Mouse (Mus musculus) splenic B cell, adult 2 months (primary cell): ENCODE results near the gene Zyg11b.

Source experiments
- DNase-seq: peaks from one replicate; pipeline ENCODE4 v3.0.0-alpha.2; 2011; ENCODE audit warnings: low read depth, low spot score
- H3K27me3 ChIP-seq: 2 replicates; pipeline ENCODE4 v1.6.1; 2012; ENCODE audit warnings: mild to moderate bottlenecking, low read length, moderate library complexity, mixed read lengths; ENCODE audit not compliant: control insufficient read depth, poor library complexity, insufficient read depth, severe bottlenecking
- H3K36me3 ChIP-seq: 2 replicates; pipeline ENCODE4 v1.6.1; 2012; ENCODE audit warnings: mild to moderate bottlenecking, low read length, moderate library complexity, mixed read lengths; ENCODE audit not compliant: control insufficient read depth, poor library complexity, insufficient read depth, severe bottlenecking

Zyg11b gene

DNA sequence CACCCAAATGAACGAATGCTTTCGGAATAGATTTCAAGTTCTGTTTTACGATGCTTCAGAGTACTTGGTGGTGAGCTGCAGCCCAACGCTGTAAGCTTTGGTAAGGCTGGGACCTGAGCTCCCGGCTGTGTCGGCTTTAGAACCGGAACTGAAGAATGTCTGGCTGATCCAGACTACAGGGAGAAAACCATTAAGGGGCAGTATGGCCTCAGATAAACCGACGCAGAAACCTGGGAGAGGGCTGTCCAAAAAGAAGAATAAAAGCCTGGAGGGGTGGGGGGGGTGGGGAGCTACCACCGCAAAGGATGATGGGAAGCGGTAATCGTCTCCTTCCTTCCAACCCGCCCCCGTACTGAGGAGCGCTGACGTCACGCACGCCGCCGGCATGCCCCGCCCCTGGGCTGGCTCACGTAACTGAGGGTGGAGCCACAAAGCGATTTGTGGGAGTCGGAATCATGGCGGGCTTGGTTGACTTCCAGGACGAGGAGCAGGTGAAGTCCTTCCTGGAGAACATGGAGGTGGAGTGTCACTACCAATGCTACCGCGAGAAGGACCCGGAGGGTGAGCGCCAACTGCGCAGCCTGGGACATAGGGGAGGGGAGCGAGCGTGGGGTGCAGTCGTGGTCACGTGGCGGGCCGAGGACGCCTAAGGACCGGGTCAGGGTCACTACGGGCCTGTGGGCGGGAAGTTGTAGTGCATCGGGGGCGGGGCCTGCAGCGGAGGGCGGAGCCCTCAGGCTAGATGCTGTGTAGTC, 27.0 kb upstream of the Zyg11b start, which contains the start of gene Coa7:
TSS of gene Coa7 (plus strand) at position 411 of the 755 bp plus-strand sequence.
- peak; percentile 98 for DNase-seq
- no peaks in the 10 kb centered on the region for H3K27me3 ChIP-seq
- peaks cover 2% of the 10 kb centered on the region; the same call in 1 of the 2 replicates for H3K36me3 ChIP-seq

DNA sequence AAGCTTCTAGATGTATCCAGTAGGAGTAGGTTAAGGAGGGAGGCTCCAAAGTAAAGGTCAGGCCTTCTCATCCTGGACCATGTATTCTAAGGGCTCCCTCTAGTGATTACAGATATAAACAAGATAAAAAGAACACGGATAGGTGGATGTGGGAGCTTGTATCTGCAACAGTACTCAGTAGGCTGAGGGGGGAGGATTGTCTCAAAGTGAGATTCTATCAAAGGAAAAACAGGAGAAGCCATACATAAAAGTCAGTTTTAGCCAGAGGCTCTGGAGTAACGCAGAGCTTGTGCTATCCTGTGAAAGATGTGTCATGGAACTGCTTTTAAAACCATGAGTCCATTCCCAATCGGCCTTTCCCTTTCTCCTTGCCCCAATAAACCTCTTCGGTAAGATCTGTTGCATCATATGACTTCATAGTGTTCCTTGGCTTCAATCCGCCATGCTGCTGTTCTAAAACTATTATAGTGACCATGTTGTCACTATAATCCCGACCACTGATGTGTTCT, 26.2 kb upstream of the Zyg11b start:
- no peaks in the 10 kb centered on the region for H3K36me3 ChIP-seq
- H3K27me3 ChIP-seq: no peaks in the 10 kb centered on the region
- DNase-seq: peak; percentile 73

DNA sequence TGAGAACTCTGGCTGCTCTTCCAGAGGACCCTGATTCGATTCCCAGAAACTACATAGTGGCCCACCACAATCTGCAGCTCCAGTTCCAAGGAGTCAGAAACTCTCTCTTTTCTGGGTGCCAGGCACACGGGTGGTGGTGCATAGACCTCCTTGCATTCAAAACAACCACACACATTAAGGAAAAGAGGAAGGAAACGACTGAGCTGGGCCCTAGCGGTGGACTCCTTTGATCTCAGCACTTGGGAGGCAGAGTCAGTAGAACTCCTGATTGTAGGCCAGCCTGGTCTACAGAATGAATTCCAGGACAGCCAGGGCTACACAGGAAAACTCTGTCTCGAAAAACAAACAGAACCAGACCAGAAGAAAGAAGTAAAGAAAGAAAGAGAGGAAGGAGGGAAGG, 22.7 kb upstream of the Zyg11b start:
- H3K27me3 ChIP-seq: no peaks in the 10 kb centered on the region
- DNase-seq: peak; percentile 55
- H3K36me3 ChIP-seq: no peaks in the 10 kb centered on the region

DNA sequence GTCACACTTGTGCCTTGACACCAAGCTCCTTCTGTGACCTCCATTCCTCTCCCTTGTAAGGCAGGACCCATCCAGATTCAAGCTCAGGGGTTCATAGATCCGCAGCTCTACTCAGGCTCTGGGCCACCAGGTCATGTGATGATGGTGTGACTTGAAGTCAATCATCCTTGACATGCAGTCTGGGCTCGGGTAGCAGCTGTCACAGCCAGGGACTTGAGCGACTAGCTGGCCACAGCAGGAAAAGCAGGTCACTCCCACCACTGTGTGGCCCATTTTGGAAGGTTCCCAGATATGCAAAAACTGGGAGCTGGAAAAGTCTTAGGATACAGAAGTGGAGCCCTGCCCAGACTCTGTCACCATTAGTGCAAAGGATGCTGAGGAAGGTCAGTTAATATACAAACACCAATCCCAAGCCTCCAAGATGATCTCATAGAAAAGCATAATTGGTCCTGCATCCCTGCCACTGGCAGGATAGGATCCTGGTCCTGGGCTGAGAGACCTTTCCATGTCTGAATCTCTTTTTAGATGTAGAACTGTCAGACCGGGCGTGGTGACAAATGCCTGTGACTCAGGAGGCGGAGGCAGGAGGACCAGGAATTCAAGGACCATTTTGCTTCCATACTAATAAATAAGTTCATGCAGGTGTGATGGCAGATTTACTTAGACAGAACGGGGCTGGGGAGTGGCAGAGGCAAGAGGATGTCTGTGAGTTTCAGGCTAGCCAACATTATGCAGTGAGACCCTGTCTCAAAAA, 19.9 kb upstream of the Zyg11b start:
- DNase-seq: peak; percentile 86
- no peaks in the 10 kb centered on the region for H3K27me3 ChIP-seq
- no peaks in the 10 kb centered on the region for H3K36me3 ChIP-seq

DNA sequence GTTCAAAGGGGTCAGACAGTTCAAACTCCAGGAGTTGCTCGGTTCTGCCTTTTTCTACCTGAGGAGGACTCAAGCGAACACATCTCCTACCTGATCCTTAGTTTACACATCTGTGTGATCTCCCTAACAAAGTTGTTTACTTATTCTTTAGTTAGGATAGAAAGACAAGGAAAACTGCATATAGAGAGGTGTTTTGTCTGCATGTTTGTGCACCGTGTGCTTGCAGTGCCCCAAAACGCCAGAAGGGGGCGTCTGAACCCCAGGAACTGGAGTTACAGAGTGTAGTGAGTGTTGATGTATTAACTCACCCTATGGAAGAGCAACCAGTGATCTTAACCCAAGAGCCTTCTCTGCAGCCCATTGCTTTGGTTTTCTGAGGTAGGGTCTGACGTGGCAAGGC, 18.9 kb upstream of the Zyg11b start:
- no peaks in the 10 kb centered on the region for H3K27me3 ChIP-seq
- H3K36me3 ChIP-seq: no peaks in the 10 kb centered on the region
- DNase-seq: peak; percentile 64

DNA sequence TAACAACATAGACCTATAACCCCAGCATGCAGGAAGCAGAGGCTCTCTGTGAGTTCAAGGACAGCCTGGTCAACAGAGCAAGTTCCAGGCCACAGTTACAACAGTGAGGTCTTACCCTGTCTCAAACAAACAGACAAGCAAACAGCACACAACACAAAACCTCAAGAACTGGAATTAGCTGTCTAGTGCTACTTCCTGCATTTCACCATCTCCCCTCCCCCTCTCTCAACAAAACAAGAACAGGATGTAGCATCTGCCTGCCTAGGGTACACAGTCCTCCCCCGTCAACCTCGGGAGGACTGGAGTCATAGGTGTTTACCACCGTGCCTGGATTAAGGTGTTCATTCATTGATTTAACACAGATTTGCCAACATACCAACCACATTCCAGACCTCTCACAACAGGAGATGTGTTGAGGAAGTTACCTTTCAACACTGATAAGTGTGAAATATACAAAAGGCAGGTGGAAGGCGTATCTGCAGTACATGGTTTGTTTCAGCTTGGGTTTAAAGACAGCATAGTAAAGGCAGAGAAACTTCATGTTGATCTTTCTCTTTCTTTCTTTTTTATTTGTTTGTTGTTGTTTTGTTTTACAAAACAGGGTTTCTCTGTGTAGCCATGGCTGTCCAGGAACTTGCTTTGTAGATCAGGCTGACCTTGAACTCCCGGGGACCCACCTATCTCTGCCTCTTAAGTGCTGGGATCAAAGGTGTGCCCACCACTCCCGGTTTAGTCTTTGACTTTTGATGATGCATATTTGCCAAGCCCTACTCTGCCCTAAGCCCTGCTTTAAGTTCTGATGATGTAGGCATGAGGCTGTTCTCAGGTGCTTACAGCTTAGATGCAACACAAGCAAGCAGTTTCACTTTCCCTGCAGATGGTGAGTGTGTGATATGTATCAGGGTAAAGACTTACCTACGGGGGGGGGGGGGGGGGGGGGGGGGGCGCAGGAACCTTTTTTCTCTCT, 18.0 kb upstream of the Zyg11b start:
- no peaks in the 10 kb centered on the region for H3K27me3 ChIP-seq
- peak; percentile 84 for DNase-seq
- no peaks in the 10 kb centered on the region for H3K36me3 ChIP-seq

DNA sequence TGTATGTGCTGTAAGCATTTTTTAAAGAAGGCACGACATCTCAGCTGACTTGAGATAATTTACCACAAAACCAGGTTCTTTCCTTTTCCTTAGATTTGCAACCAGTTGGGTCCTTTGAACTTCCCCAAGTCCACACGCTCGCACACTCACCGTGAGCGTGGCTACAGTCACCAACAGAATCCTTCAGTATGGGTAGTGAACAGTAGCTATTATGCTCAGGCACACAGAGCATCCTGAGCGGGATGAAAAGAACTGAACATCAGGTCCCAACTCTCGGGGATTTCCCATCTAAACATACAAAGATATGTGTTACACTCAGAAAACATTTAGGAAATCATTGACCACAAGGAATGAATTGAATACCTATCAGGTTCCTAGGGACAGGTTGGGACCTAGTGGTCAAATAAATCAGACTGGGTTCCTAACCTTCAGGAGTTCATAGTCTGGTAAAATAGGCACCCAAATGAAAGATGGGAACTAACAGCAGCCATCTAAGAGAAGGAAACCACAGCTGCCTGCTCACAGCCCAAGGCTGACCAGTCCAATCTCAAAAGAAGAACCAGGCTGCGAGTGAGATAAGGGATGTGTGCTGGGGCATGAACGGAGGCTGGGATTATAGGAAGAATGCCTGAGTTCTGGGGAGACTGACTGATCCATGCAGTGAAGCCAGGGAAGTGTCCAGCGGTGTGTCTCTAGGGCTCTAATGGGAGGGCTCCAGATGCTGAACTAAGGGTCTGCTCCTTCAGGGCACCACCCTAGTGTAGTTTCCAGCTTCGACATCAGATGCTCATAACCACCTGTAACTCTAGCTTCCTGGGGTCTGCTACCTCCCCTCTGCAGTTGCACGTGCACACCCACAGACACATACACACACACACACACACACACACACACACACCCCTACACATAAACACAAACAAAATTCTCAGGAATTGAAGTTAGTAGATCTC, 17.0 kb upstream of the Zyg11b start:
- H3K27me3 ChIP-seq: no peaks in the 10 kb centered on the region
- H3K36me3 ChIP-seq: no peaks in the 10 kb centered on the region
- DNase-seq: no peak

DNA sequence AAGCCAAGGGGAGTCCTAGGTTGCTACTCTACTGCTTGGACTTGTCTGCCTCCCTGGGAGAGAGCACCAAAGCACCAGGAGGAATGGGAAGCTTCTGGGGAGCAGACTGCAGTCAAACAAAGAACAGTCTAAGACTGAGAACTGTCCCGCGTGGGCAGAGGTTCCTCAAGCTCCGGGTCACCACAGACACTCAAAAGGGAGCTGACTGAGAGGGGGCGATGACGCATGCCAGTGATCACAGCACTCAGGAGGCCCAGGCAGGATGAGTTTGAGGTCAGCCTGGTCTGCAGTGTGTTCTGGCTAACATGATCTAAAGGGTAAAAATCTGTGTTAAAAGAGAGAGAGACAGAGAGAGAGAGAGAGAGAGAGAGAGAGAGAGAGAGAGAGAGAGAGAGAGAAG, 13.1 kb upstream of the Zyg11b start:
- no peaks in the 10 kb centered on the region for H3K27me3 ChIP-seq
- DNase-seq: peak; percentile 67
- H3K36me3 ChIP-seq: no peaks in the 10 kb centered on the region

DNA sequence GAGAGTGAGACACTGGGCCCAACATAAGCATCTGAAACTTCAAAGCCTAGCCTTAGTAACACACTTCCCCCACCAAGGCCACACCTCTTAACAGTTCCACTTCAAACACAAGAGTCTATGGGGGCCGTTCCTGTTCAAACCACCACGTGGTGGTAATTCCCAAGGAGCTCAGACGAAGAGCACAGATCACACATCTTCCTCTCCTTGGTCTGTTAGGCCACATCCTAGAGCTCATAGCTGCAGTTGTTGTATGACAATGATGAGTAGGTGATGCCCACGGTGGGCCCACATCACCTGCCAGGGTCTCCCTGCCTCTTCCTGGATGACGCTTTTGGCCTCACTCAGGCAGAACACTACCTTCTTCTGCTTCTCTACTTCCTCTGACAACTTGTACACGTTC, 9.8 kb upstream of the Zyg11b start:
- peak; percentile 93 for DNase-seq
- no peaks in the 10 kb centered on the region for H3K27me3 ChIP-seq
- no peaks in the 10 kb centered on the region for H3K36me3 ChIP-seq

DNA sequence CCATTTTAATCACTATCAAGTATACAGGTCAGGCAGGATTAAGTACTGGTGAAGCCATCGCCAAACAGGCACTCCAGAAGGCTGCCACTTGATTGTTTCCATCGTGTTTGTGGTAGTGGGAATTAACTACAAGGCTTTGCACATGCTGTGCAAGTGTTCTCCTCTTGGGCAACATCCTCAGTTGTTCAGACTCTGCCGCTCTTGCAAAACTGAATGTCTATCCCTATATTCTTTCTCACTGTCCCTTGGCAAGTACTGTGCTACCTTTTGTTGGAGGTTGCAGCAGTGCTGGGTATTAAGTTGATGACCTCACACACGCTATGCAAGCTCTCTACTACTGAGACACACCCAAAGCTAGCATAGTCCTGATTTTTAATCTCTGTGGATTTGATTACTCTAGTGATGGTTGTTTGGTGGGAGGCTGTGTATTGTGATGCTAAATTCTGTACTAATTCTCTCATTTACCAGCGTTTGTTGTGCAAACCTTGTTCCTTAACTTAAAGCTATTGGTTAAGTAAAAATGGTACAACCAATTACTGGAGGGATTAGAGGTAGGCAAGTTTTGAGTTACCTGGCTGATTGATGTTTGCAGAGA, 1.5 kb upstream of the Zyg11b start:
- DNase-seq: no peak
- no peaks in the 10 kb centered on the region for H3K36me3 ChIP-seq
- H3K27me3 ChIP-seq: no peaks in the 10 kb centered on the region

DNA sequence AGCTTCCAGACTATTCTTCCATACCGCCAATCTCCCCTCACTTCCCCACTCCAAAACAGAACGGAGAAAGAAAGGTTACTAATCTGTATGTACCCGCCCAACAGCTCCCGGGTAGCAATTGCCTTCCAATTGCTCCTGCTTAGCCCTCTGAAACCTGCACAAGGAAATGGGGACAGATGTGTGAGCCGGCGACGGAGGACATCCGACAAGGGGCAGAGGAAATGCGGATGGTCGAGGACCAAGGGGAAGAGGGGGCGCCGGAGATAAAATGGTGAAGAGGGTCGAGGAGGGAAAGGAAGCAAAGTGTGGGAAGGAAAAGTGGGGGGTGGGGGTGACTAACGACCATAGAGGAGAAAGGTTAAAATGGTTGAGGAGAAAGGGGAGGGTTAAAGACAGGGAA, 630 bp downstream of the Zyg11b start:
- no peak for DNase-seq
- H3K27me3 ChIP-seq: no peaks in the 10 kb centered on the region

DNA sequence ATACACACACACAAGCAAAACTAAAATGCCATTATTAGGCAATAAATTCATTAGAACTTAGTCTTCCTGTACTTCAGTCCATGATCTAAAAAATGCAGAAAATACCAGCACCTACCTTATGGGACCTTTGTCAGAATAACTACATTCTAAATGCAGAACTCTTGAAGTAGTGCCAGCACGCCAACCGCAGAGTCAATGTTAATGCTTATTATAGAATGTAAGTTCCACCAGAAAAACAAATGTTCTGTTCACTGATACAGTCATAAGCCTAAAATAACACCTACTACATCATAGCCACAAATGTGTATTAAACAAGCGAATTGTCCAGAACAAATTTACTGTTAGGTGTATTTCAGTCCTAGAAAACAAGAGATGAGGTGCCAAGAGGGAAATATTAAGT, 23.9 kb downstream of the Zyg11b start:
- H3K27me3 ChIP-seq: no peaks in the 10 kb centered on the region
- H3K36me3 ChIP-seq: no peaks in the 10 kb centered on the region
- DNase-seq: no peak

More for the DNA sequence above, 630 bp downstream of the Zyg11b start:
- H3K36me3 ChIP-seq: no peaks in the 10 kb centered on the region

DNA sequence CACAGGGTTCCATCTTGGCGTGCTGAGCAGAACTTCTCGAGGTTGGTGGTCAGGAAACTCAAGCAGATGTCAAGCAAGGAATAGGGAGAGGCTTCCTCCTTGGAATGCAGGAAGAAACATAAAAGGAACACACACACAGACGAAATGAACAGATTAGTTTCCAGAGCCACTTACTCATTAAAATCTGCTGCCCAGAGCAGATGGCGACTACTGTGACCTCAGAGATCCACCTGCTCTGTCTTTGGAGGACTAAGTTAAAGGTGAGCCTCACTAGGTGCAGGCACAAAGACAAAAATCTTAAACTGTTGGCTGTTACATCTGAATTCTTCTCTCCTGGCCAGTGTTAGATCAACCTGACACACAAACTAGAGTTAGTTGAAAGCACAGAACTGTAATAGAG, 28.6 kb downstream of the Zyg11b start:
- no peak for DNase-seq
- Histone ChIP-seq H3K27me3 (no peaks in the 10 kb centered on the region), H3K36me3 (peaks cover 4% of the 10 kb centered on the region; the same call in 1 of the 2 replicates)
